Mouse (Mus musculus) MEL (cell line): ENCODE measurements around the gene Olfr320. TPM values are rescaled to one million over a fixed set of nuclear protein-coding genes. Genes with fewer than 3 reads are reported as not detected.
A peak's percentile ranks its signal among the peaks of the same experiment; 100 is the strongest.

Experiments used
- DNase-seq: peaks from one replicate; pipeline ENCODE4 v3.0.0; 2011; ENCODE audit warnings: low read depth, low spot score
- H3K27ac ChIP-seq: 2 replicates; pipeline ENCODE4 v1.5.1; 2012; ENCODE audit warnings: low read depth, mild to moderate bottlenecking, control low read depth, low read length, moderate library complexity; ENCODE audit not compliant: control insufficient read depth
- H3K27me3 ChIP-seq, 2 experiments: fragments of 150-350 bp in 1 of 2; sonication (generic) in 1 of 2; 2 replicates each; pipeline ENCODE4 v1.6.1; 2012; ENCODE audit warnings: low read length in 2 of 2, mild to moderate bottlenecking in 2 of 2, improper control_type of control experiment in 1 of 2, moderate library complexity in 1 of 2; ENCODE audit not compliant: insufficient read depth in 2 of 2, control insufficient read depth in 1 of 2
- H3K36me3 ChIP-seq, 2 experiments: 2 replicates each; pipeline ENCODE4 v1.6.1; 2012 to 2014; ENCODE audit warnings: low read length in 2 of 2, improper control_type of control experiment in 1 of 2, inconsistent platforms in 1 of 2, mild to moderate bottlenecking in 1 of 2; ENCODE audit not compliant: insufficient read depth in 2 of 2, control insufficient read depth in 1 of 2
- H3K4me1 ChIP-seq, 2 experiments: fragments of 150-350 bp in 1 of 2; sonication (generic) in 1 of 2; 2 replicates each; pipeline ENCODE4 v1.6.1; 2012; ENCODE audit warnings: low read length in 2 of 2, improper control_type of control experiment in 1 of 2, mild to moderate bottlenecking in 1 of 2; ENCODE audit not compliant: insufficient read depth in 2 of 2, control insufficient read depth in 1 of 2
- H3K4me3 ChIP-seq, 2 experiments: fragments of 150-350 bp in 1 of 2; sonication (generic) in 1 of 2; 2 replicates each; pipeline ENCODE4 v1.5.1; 2012; ENCODE audit warnings: low read depth in 2 of 2, low read length in 2 of 2, mild to moderate bottlenecking in 2 of 2, moderate library complexity in 2 of 2, control low read depth in 1 of 2, improper control_type of control experiment in 1 of 2; ENCODE audit not compliant: control insufficient read depth in 1 of 2, insufficient read depth in 1 of 2
- H3K79me2 ChIP-seq: 2 replicates; pipeline ENCODE4 v1.6.1; 2012; ENCODE audit warnings: mild to moderate bottlenecking, low read length, moderate library complexity; ENCODE audit not compliant: control insufficient read depth, poor library complexity, insufficient read depth
- H3K9ac ChIP-seq: 2 replicates; pipeline ENCODE4 v1.6.1; 2012; ENCODE audit warnings: low read depth, mild to moderate bottlenecking, control low read depth, low read length, moderate library complexity; ENCODE audit not compliant: control insufficient read depth, poor library complexity, severe bottlenecking
- H3K9me3 ChIP-seq: fragments of 150-350 bp; sonication (generic); replicated peaks from 2 replicates; pipeline ENCODE4 v1.6.1; 2012; ENCODE audit warnings: mild to moderate bottlenecking, low read length, improper control_type of control experiment, moderate library complexity; ENCODE audit not compliant: insufficient read depth
- BHLHE40 ChIP-seq: IDR thresholded peaks from 2 replicates; pipeline ENCODE4 v1.6.1; 2012; ENCODE audit warnings: low read depth, mild to moderate bottlenecking, inconsistent platforms, low read length, improper control_type of control experiment, borderline replicate concordance
- CHD2 ChIP-seq: IDR thresholded peaks from 2 replicates; pipeline ENCODE4 v1.6.1; 2011; ENCODE audit warnings: low read length, improper control_type of control experiment
- CTCF ChIP-seq, 3 experiments: IDR thresholded peaks in 2 of 3; conservative IDR thresholded peaks in 1 of 3; 2 replicates each; pipeline ENCODE4 v1.5.1; 2011 to 2012; ENCODE audit warnings: low read length in 3 of 3, low read depth in 2 of 3, mild to moderate bottlenecking in 2 of 3, improper control_type of control experiment in 1 of 3, inconsistent platforms in 1 of 3, mixed read lengths in 1 of 3, moderate library complexity in 1 of 3; ENCODE audit not compliant: control insufficient read depth in 1 of 3, insufficient read depth in 1 of 3, poor library complexity in 1 of 3, severe bottlenecking in 1 of 3
- JUND ChIP-seq: IDR thresholded peaks from 2 replicates; pipeline ENCODE4 v1.6.1; 2011; ENCODE audit warnings: low read depth, mild to moderate bottlenecking, improper control_type of control experiment, low read length
- KAT2A ChIP-seq: conservative IDR thresholded peaks from 2 replicates; pipeline ENCODE4 v1.6.1; 2012; ENCODE audit warnings: low read depth, low read length, improper control_type of control experiment, inconsistent platforms
- MAX ChIP-seq: IDR thresholded peaks from 2 replicates; pipeline ENCODE4 v1.6.1; 2011; ENCODE audit warnings: low read length, improper control_type of control experiment
- MAZ ChIP-seq: IDR thresholded peaks from 2 replicates; pipeline ENCODE4 v1.6.1; 2012; ENCODE audit warnings: low read depth, mild to moderate bottlenecking, inconsistent platforms, low read length, improper control_type of control experiment
- MEF2A ChIP-seq: IDR thresholded peaks from 2 replicates; pipeline ENCODE4 v1.6.1; 2014; ENCODE audit warnings: low read depth, mild to moderate bottlenecking, inconsistent platforms, low read length, improper control_type of control experiment; ENCODE audit not compliant: poor library complexity, insufficient replicate concordance, severe bottlenecking; ENCODE audit errors: extremely low read depth
- MYC ChIP-seq: IDR thresholded peaks from 2 replicates; pipeline ENCODE4 v1.6.1; 2011; ENCODE audit warnings: low read depth, mild to moderate bottlenecking, low read length, improper control_type of control experiment, moderate library complexity
- NELFE ChIP-seq: IDR thresholded peaks from 2 replicates; pipeline ENCODE4 v1.6.1; 2011; ENCODE audit warnings: low read depth, low read length, improper control_type of control experiment
- POLR2A ChIP-seq, 2 experiments: IDR thresholded peaks; 2 replicates each; pipeline ENCODE4 v1.6.1; 2011 to 2012; ENCODE audit warnings: low read length in 2 of 2, mild to moderate bottlenecking in 2 of 2, control low read depth in 1 of 2, improper control_type of control experiment in 1 of 2, low read depth in 1 of 2, moderate library complexity in 1 of 2; ENCODE audit not compliant: control insufficient read depth in 1 of 2, insufficient read depth in 1 of 2, poor library complexity in 1 of 2
- POLR2AphosphoS5 ChIP-seq: IDR thresholded peaks from 2 replicates; pipeline ENCODE4 v1.6.1; 2012; ENCODE audit warnings: low read depth, borderline replicate concordance, mild to moderate bottlenecking, inconsistent platforms, low read length, moderate library complexity, mixed read lengths
- RAD21 ChIP-seq: IDR thresholded peaks from 2 replicates; pipeline ENCODE4 v1.6.1; 2011; ENCODE audit warnings: mild to moderate bottlenecking, low read depth, low read length, improper control_type of control experiment
- SMC3 ChIP-seq: IDR thresholded peaks from 2 replicates; pipeline ENCODE4 v1.6.1; 2011; ENCODE audit warnings: low read depth, low read length, improper control_type of control experiment
- TCF12 ChIP-seq: IDR thresholded peaks from 2 replicates; pipeline ENCODE4 v1.6.1; 2014; ENCODE audit warnings: low read depth, mild to moderate bottlenecking, inconsistent platforms, low read length, improper control_type of control experiment, moderate library complexity
- ZC3H11A ChIP-seq: IDR thresholded peaks from 2 replicates; pipeline ENCODE4 v1.6.1; 2012; ENCODE audit warnings: low read depth, mild to moderate bottlenecking, inconsistent platforms, low read length, improper control_type of control experiment
- ZKSCAN1 ChIP-seq: IDR thresholded peaks from 2 replicates; pipeline ENCODE4 v1.6.1; 2012; ENCODE audit warnings: low read depth, mild to moderate bottlenecking, inconsistent platforms, low read length, improper control_type of control experiment, moderate library complexity
- ZNF384 ChIP-seq: IDR thresholded peaks from 2 replicates; pipeline ENCODE4 v1.6.1; 2012; ENCODE audit warnings: low read depth, mild to moderate bottlenecking, inconsistent platforms, low read length, improper control_type of control experiment
- polyA plus RNA-seq, 2 experiments: library from polyadenylated mRNA; stranded (reverse) in 1 of 2; unstranded in 1 of 2; fragments of >175 nt in 1 of 2; fragments of >200 nt in 1 of 2; gene quantifications; 2 replicates each; pipeline versions ENCODE4 v1.2.1 to v1.2.4; 2012; ENCODE audit warnings: low replicate concordance in 2 of 2, low read depth in 1 of 2; ENCODE audit not compliant: insufficient read length in 2 of 2, insufficient read depth in 1 of 2, missing spikeins in 1 of 2
- total RNA-seq: library from RNA; depleted of rRNA; stranded (reverse); fragments of 300-350 nt; gene quantifications from 2 replicates; pipeline ENCODE4 v1.2.3, GENCODE M21; 2012

The Olfr320 gene
- total and polyA plus RNA-seq, 3 experiments = not detected

GRCm38 (mm10) chr11:58655151-58655550 is 25.7 kb upstream of the Olfr320 start:
- peaks cover 0 to 1% of the 10 kb centered on the region in 2 experiments; a peak in 2 of 4 replicates for H3K27me3 ChIP-seq
- no peaks in the 10 kb centered on the region for H3K79me2 ChIP-seq
- DNase-seq = no peak
- H3K9me3 ChIP-seq = no peaks in the 10 kb centered on the region
- H3K36me3 ChIP-seq = no peaks in the 10 kb centered on the region
- no peaks in the 10 kb centered on the region for H3K4me1 ChIP-seq
- no peak overlapping the region for H3K4me3 ChIP-seq
- TF ChIP-seq ZKSCAN1 (no peak), TCF12 (no peak), KAT2A (no peak), MAZ (no peak)
- no peak overlapping the region for H3K27ac ChIP-seq
- no peak overlapping the region for H3K9ac ChIP-seq

- Histone ChIP-seq H3K27me3 (peaks cover 3 to 7% of the 10 kb centered on the region in 2 experiments), H3K9ac (no peak within 1 kb of the TSS), H3K36me3 (no peaks in the 10 kb centered on the region), H3K4me1 (no peaks in the 10 kb centered on the region), H3K9me3 (no peaks in the 10 kb centered on the region), H3K4me3 (no peak within 1 kb of the TSS), H3K79me2 (no peaks in the 10 kb centered on the region), H3K27ac (no peak within 1 kb of the TSS)
- no peak for DNase-seq
- TF ChIP-seq CHD2 (no peak), POLR2AphosphoS5 (no peak), NELFE (no peak)
Observed at GRCm38 (mm10) chr11:58658596-58658995, 22.3 kb upstream of the Olfr320 start, which contains the start of gene Olfr322. TSS of gene Olfr322 (plus strand) at chr11:58658782.

GRCm38 (mm10) chr11:58669252-58669651 is 11.6 kb upstream of the Olfr320 start:
- H3K79me2 ChIP-seq = no peaks in the 10 kb centered on the region
- peak; percentile 39 for DNase-seq

More at GRCm38 (mm10) chr11:58669252-58669651, 11.6 kb upstream of the Olfr320 start:
- no peak for TF ChIP-seq NELFE
- no peak for TF ChIP-seq BHLHE40
- no peak for TF ChIP-seq JUND
- TF ChIP-seq ZNF384 = peak; percentile 49
- 0 out of 2 replicates have a peak, but pooled peaks have one; percentile 28 for TF ChIP-seq MAX
- 0 out of 2 replicates have a peak, but pooled peaks have one; percentile 55 for TF ChIP-seq MYC
- no peak for TF ChIP-seq MEF2A
- TF ChIP-seq ZC3H11A = peak; percentile 36; the same call in 1 of the 2 replicates
- peak; percentile 62 for TF ChIP-seq SMC3
- TF ChIP-seq RAD21 = peak; percentile 37
- no peak for TF ChIP-seq POLR2A (IDR thresholded peaks at IDR 0.05; ENCODE audit: control insufficient read depth in 1 of 2, insufficient read depth in 1 of 2, low read depth in 1 of 2, low read length in 2 of 2, poor library complexity in 1 of 2)
- no peak for TF ChIP-seq TCF12
- peak; percentile 8 to 60 (median 27); a peak in 4 of 6 replicates for TF ChIP-seq CTCF (IDR thresholded peaks at IDR 0.05 in 2 of 3, conservative IDR thresholded peaks at IDR 0.05 in 1 of 3; ENCODE audit: control insufficient read depth in 1 of 3, insufficient read depth in 1 of 3, low read depth in 2 of 3, low read length in 3 of 3, poor library complexity in 1 of 3, severe bottlenecking in 1 of 3)
- no peak overlapping the region for H3K9ac ChIP-seq
- H3K9me3 ChIP-seq = no peaks in the 10 kb centered on the region
- peaks cover 1 to 7% of the 10 kb centered on the region in 2 experiments; a peak in 3 of 4 replicates for H3K27me3 ChIP-seq
- no peaks in the 10 kb centered on the region for H3K36me3 ChIP-seq
- no peak overlapping the region for H3K4me3 ChIP-seq
- no peak overlapping the region for H3K27ac ChIP-seq
- H3K4me1 ChIP-seq = no peaks in the 10 kb centered on the region
